Mouse (Mus musculus) testis, adult 2 months (tissue): ENCODE measurements at regions not wholly inside any gene's neighbourhood (a gene's known extent, or its start where the extent isn't known, plus 50 kb on each side); places are given as distances from the start of the nearest gene placed in this dataset.

Experiments
- CTCF ChIP-seq: fragments of 200-500 bp; IDR thresholded peaks from 2 replicates; pipeline ENCODE4 v1.5.1; 2012; ENCODE audit warnings: low read depth, mild to moderate bottlenecking, inconsistent platforms, low read length, moderate library complexity; ENCODE audit not compliant: control insufficient read depth, insufficient read depth, insufficient replicate concordance
- POLR2A ChIP-seq: fragments of 200-500 bp; IDR thresholded peaks from 2 replicates; pipeline ENCODE4 v1.6.1; 2012; ENCODE audit warnings: low read depth, mild to moderate bottlenecking, inconsistent platforms, low read length, moderate library complexity; ENCODE audit not compliant: control insufficient read depth

DNA sequence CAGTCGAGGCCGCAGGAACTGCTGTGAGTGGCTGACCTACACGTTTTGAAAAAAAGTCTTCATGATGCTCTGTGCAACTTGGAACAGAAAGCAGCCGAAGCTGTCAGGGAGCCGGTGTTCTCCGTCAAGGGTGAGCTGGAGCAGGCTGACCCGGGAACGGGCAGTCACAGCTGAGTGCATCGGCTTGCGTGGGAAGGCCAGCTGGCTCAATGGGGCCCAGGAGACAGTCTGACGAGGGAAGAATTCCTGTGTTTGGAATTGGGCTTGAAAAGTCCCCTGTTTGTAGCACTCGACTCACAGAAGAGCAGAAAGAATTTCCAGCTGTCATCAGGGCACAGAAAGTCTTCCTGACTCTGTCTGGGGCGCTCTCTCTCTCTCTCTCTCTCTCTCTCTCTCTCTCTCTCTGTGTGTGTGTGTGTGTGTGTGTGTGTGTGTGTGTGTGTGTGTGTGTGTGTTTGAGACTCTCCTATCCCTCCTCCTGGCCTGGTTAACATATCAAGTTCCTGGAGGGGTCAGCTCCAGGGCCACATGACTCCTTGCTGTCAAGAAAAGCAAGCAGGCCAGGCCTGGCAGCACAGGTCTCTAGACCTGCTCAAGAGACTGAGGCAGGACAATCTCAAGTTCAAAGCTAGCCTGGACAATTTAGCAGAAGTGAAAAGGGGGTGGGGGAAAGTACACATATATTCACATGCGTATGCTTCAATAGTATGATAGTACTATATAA lies 163.6 kb downstream of the Zfp36l1 start:
- TF ChIP-seq CTCF (no peak), POLR2A (no peak)
